Mouse (Mus musculus): ENCODE measurements at regions not wholly inside any gene's neighbourhood (a gene's known extent, or its start where the extent isn't known, plus 50 kb on each side); places are given as distances from the start of the nearest gene placed in this dataset.

- DNase-seq (ENCODE audit: low read depth), result no peak
- TF ChIP-seq CTCF (IDR thresholded peaks at IDR 0.05; ENCODE audit: borderline replicate concordance, extremely low read depth, insufficient read depth, insufficient read length) (no peak), POLR2A (IDR thresholded peaks at IDR 0.05; ENCODE audit: borderline replicate concordance, extremely low read depth, insufficient read depth, insufficient read length, poor library complexity, severe bottlenecking) (no peak)
Measured at GRCm38 (mm10) chr5:76058011-76058410, 79.8 kb upstream of the Kdr start.

- TF ChIP-seq POLR2A (IDR thresholded peaks at IDR 0.05; ENCODE audit: borderline replicate concordance, extremely low read depth, insufficient read depth, insufficient read length, poor library complexity, severe bottlenecking), result no peak
- TF ChIP-seq CTCF (IDR thresholded peaks at IDR 0.05; ENCODE audit: borderline replicate concordance, extremely low read depth, insufficient read depth, insufficient read length), result no peak
- peak; percentile 22 for DNase-seq (ENCODE audit: low read depth)
Measured at GRCm38 (mm10) chr5:76055849-76056248, 77.6 kb upstream of the Kdr start.

- DNase-seq (ENCODE audit: low read depth), result no peak
- TF ChIP-seq POLR2A (IDR thresholded peaks at IDR 0.05; ENCODE audit: borderline replicate concordance, extremely low read depth, insufficient read depth, insufficient read length, poor library complexity, severe bottlenecking) (no peak), CTCF (IDR thresholded peaks at IDR 0.05; ENCODE audit: borderline replicate concordance, extremely low read depth, insufficient read depth, insufficient read length) (no peak)
Measured at GRCm38 (mm10) chr5:76052782-76053181, 74.5 kb upstream of the Kdr start.

- DNase-seq (ENCODE audit: low read depth), result no peak
- TF ChIP-seq CTCF (IDR thresholded peaks at IDR 0.05; ENCODE audit: borderline replicate concordance, extremely low read depth, insufficient read depth, insufficient read length), result no peak
- no peak for TF ChIP-seq POLR2A (IDR thresholded peaks at IDR 0.05; ENCODE audit: borderline replicate concordance, extremely low read depth, insufficient read depth, insufficient read length, poor library complexity, severe bottlenecking)
Measured at GRCm38 (mm10) chr5:76051658-76052057, 73.4 kb upstream of the Kdr start.

GRCm38 (mm10) chr5:76048103-76048874 lies 70.0 kb upstream of the Kdr start:
- no peak for TF ChIP-seq POLR2A (IDR thresholded peaks at IDR 0.05; ENCODE audit: borderline replicate concordance, extremely low read depth, insufficient read depth, insufficient read length, poor library complexity, severe bottlenecking)
- no peak for TF ChIP-seq CTCF (IDR thresholded peaks at IDR 0.05; ENCODE audit: borderline replicate concordance, extremely low read depth, insufficient read depth, insufficient read length)

GRCm38 (mm10) chr5:76043521-76044510 lies 65.6 kb upstream of the Kdr start:
- DNase-seq (ENCODE audit: low read depth), result no peak
- TF ChIP-seq POLR2A (IDR thresholded peaks at IDR 0.05; ENCODE audit: borderline replicate concordance, extremely low read depth, insufficient read depth, insufficient read length, poor library complexity, severe bottlenecking) (no peak), CTCF (IDR thresholded peaks at IDR 0.05; ENCODE audit: borderline replicate concordance, extremely low read depth, insufficient read depth, insufficient read length) (no peak)

More at GRCm38 (mm10) chr5:76048103-76048874, 70.0 kb upstream of the Kdr start:
- no peak for DNase-seq (ENCODE audit: low read depth)

- TF ChIP-seq CTCF (IDR thresholded peaks at IDR 0.05; ENCODE audit: borderline replicate concordance, extremely low read depth, insufficient read depth, insufficient read length) (no peak; the same call in 1 of the 2 replicates), POLR2A (IDR thresholded peaks at IDR 0.05; ENCODE audit: borderline replicate concordance, extremely low read depth, insufficient read depth, insufficient read length, poor library complexity, severe bottlenecking) (no peak)
- no peak for DNase-seq (ENCODE audit: low read depth)
Measured at GRCm38 (mm10) chr5:76040454-76041203, 62.4 kb upstream of the Kdr start.

GRCm38 (mm10) chr5:76028729-76029128 lies 50.5 kb upstream of the Kdr start:
- TF ChIP-seq CTCF (IDR thresholded peaks at IDR 0.05; ENCODE audit: borderline replicate concordance, extremely low read depth, insufficient read depth, insufficient read length) (no peak), POLR2A (IDR thresholded peaks at IDR 0.05; ENCODE audit: borderline replicate concordance, extremely low read depth, insufficient read depth, insufficient read length, poor library complexity, severe bottlenecking) (no peak)
- DNase-seq (ENCODE audit: low read depth), result no peak
